Mouse (Mus musculus): ENCODE measurements around the gene Tex30.

Tex30 gene

DNA sequence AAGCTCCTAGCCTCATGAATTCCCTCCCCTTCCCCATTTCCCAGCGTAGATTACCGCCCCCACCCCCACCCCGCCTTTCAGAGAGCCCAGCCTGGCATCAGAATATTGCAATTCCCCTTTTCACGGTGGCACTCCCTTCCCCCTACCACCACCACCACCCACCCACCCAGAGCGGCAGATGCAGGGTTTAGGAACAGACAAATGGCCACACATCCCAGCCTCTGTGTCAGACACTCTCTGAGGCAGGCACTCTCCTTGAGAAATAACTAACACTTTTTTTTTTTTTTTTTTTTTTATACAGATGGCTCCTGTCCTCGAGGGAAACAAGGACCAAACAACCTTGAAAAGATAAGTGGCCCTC, 59.7 kb downstream of the Tex30 start:
- DNase-seq (ENCODE audit: low read depth in 2 of 2, low spot score in 2 of 2): no peak

DNA sequence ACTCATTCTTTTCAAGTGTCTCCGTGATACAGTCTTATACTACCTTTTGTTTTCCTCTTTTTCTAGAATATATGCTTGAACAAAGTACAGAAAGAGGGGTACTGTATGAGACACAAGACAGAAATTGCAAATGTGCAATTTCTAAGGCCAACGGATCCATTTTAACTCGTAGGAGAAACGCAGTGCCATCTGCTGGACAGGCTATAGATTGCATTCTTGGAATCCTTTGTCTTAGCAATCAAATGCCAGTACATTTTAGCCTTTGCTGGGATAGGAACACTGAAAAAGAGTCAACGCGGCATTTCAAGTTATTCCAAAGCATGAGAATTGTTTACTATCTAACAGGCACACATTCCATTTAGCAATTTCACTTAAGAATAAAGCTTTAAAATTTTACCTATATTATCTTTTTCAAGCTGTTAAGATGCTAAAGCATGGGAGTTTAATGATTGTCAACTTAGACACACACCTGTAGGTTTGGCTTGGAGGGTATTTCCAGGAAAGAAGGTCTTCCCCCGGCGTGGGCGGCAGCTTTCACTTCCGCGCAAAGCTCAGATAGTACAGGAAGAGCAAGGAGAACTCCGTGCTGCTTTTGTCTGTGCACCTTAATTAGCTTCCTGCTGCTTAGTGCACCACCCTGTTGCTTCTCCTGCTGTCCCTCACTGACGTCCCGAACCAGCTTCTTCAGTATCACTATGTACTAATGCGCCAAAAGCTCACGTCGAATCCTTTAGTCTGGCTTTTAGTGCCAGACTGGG, 60.3 kb downstream of the Tex30 start:
- DNase-seq (ENCODE audit: low read depth in 2 of 2, low spot score in 2 of 2): peak; percentile 25 to 54
